Mouse (Mus musculus) stomach, embryonic 15.5 days (tissue): Measurements from ENCODE around the gene Gm8369. TPM values are rescaled to one million over a fixed set of nuclear protein-coding genes. Genes with fewer than 3 reads are reported as not detected.
"Not testable (repeated sequence)": the region's sequence is repeated elsewhere in the genome, so short reads cannot be mapped to it uniquely, and the experiment has no call there.

Experiments used
- ATAC-seq: fragments of 200-750 bp; cut with Nextera tagmentation; 2 replicates; pipeline ENCODE4 v1.8.0; 2017; ENCODE audit warnings: low read depth, moderate number of reproducible peaks, moderate TSS enrichment; ENCODE audit not compliant: insufficient read depth, low FRiP score
- H3K27ac ChIP-seq: fragments of 300-500 bp; sonication (generic); 2 replicates; pipeline ENCODE4 v1.5.1; 2015; ENCODE audit warnings: mild to moderate bottlenecking, inconsistent platforms
- H3K27me3 ChIP-seq: fragments of 300-500 bp; sonication (generic); replicated peaks from 2 replicates; pipeline ENCODE4 v1.6.1; 2015; ENCODE audit warnings: inconsistent platforms
- H3K36me3 ChIP-seq: fragments of 300-500 bp; sonication (generic); 2 replicates; pipeline ENCODE4 v1.6.1; 2015; ENCODE audit warnings: inconsistent platforms
- H3K4me1 ChIP-seq: fragments of 300-500 bp; sonication (generic); 2 replicates; pipeline ENCODE4 v1.6.1; 2015; ENCODE audit warnings: inconsistent platforms
- H3K4me2 ChIP-seq: fragments of 300-500 bp; sonication (generic); 2 replicates; pipeline ENCODE4 v1.6.1; 2015; ENCODE audit warnings: mild to moderate bottlenecking, inconsistent platforms
- H3K4me3 ChIP-seq: fragments of 300-500 bp; sonication (generic); replicated peaks from 2 replicates; pipeline ENCODE4 v1.5.1; 2015; ENCODE audit warnings: inconsistent platforms
- H3K9ac ChIP-seq: fragments of 300-500 bp; sonication (generic); 2 replicates; pipeline ENCODE4 v1.6.1; 2015; ENCODE audit warnings: inconsistent platforms
- H3K9me3 ChIP-seq: fragments of 300-500 bp; sonication (generic); 2 replicates; pipeline ENCODE4 v1.6.1; 2016; ENCODE audit warnings: inconsistent platforms
- WGBS: fragments of 180-500 bp; shearing (Covaris S2); methylation state at CpG from one replicate; pipeline ENCODE4 v1.1.7; 2015; 5-methylcytosine and 5-hydroxymethylcytosine counted together
- polyA plus RNA-seq: library from polyadenylated mRNA; unstranded; fragments of >200 nt; fragmentation: Nextera tagmentation; extraction: Ambion mirVana; gene quantifications from 2 replicates; pipeline ENCODE4 v1.2.1, GENCODE M21; 2015

The Gm8369 gene
- polyA plus RNA-seq, 1 experiment from 2014 or later: not detected

GRCm38 (mm10) chr19:11485266-11485665, 472 bp upstream of the Gm8369 start:
- 71% methylated on average over 3 of the region's 3 CpGs for WGBS
- Histone ChIP-seq H3K4me2 (no peak overlapping the region), H3K27me3 (no peaks in the 10 kb centered on the region), H3K4me3 (no peak overlapping the region), H3K27ac (no peak overlapping the region), H3K4me1 (no peaks in the 10 kb centered on the region), H3K9me3 (no peaks in the 10 kb centered on the region), H3K9ac (no peak overlapping the region), H3K36me3 (no peaks in the 10 kb centered on the region)
- no peak for ATAC-seq

- no peak for ATAC-seq
- WGBS: 84% methylated on average over 1 of the region's 1 CpGs
- H3K27ac ChIP-seq: no peak overlapping the region
- H3K27me3 ChIP-seq: no peaks in the 10 kb centered on the region
- no peak overlapping the region for H3K9ac ChIP-seq
- H3K4me1 ChIP-seq: no peaks in the 10 kb centered on the region
- H3K9me3 ChIP-seq: no peaks in the 10 kb centered on the region
- H3K4me3 ChIP-seq: no peak overlapping the region
- no peak overlapping the region for H3K4me2 ChIP-seq
- H3K36me3 ChIP-seq: no peaks in the 10 kb centered on the region
Observed at GRCm38 (mm10) chr19:11486599-11486998, 861 bp downstream of the Gm8369 start.

GRCm38 (mm10) chr19:11491406-11492189, 5.9 kb downstream of the Gm8369 start:
- ATAC-seq: no peak
- H3K4me2 ChIP-seq: no peak overlapping the region

GRCm38 (mm10) chr19:11492671-11493070, 6.9 kb downstream of the Gm8369 start:
- no peak for ATAC-seq
- 91% methylated on average over 1 of the region's 1 CpGs for WGBS
- H3K36me3 ChIP-seq: no peaks in the 10 kb centered on the region
- H3K4me3 ChIP-seq: no peak overlapping the region
- H3K27ac ChIP-seq: no peak overlapping the region
- H3K27me3 ChIP-seq: no peaks in the 10 kb centered on the region
- H3K9ac ChIP-seq: no peak overlapping the region
- no peaks in the 10 kb centered on the region for H3K4me1 ChIP-seq
- H3K9me3 ChIP-seq: no peaks in the 10 kb centered on the region
- H3K4me2 ChIP-seq: no peak overlapping the region

More at GRCm38 (mm10) chr19:11491406-11492189, 5.9 kb downstream of the Gm8369 start:
- Histone ChIP-seq H3K36me3 (no peaks in the 10 kb centered on the region), H3K27ac (no peak overlapping the region), H3K27me3 (no peaks in the 10 kb centered on the region), H3K4me1 (no peaks in the 10 kb centered on the region), H3K9ac (no peak overlapping the region), H3K9me3 (no peaks in the 10 kb centered on the region), H3K4me3 (no peak overlapping the region)
- WGBS: 64% methylated on average over 4 of the region's 4 CpGs

- H3K4me1 ChIP-seq: no peaks in the 10 kb centered on the region
- H3K36me3 ChIP-seq: no peaks in the 10 kb centered on the region
- no peak overlapping the region for H3K4me2 ChIP-seq
- WGBS: 56% methylated on average over 3 of the region's 3 CpGs
- no peak for ATAC-seq
- no peak overlapping the region for H3K4me3 ChIP-seq
- no peaks in the 10 kb centered on the region for H3K27me3 ChIP-seq
- no peak overlapping the region for H3K27ac ChIP-seq
- no peak overlapping the region for H3K9ac ChIP-seq
- no peaks in the 10 kb centered on the region for H3K9me3 ChIP-seq
Observed at GRCm38 (mm10) chr19:11494519-11494918, 8.8 kb downstream of the Gm8369 start.

- ATAC-seq: no peak
- H3K4me3 ChIP-seq: no peak overlapping the region
- no peak overlapping the region for H3K4me2 ChIP-seq
- H3K36me3 ChIP-seq: no peaks in the 10 kb centered on the region
- H3K27me3 ChIP-seq: no peaks in the 10 kb centered on the region
- WGBS: 76% methylated on average over 6 of the region's 6 CpGs
- no peaks in the 10 kb centered on the region for H3K9me3 ChIP-seq
- no peaks in the 10 kb centered on the region for H3K4me1 ChIP-seq
- H3K27ac ChIP-seq: no peak overlapping the region
- H3K9ac ChIP-seq: no peak overlapping the region
Observed at GRCm38 (mm10) chr19:11496361-11496760, 10.6 kb downstream of the Gm8369 start.

GRCm38 (mm10) chr19:11497300-11497699, 11.6 kb downstream of the Gm8369 start:
- not testable (repeated sequence) for H3K27me3 ChIP-seq, H3K4me3 ChIP-seq, H3K4me2 ChIP-seq, H3K4me1 ChIP-seq, H3K9me3 ChIP-seq, H3K27ac ChIP-seq, H3K36me3 ChIP-seq, H3K9ac ChIP-seq, ATAC-seq
- 83% methylated on average over 1 of the region's 1 CpGs for WGBS

- Histone ChIP-seq H3K4me3 (no peak overlapping the region), H3K4me2 (no peak overlapping the region), H3K27ac (no peak overlapping the region), H3K4me1 (no peaks in the 10 kb centered on the region), H3K27me3 (no peaks in the 10 kb centered on the region), H3K36me3 (no peaks in the 10 kb centered on the region), H3K9me3 (no peaks in the 10 kb centered on the region), H3K9ac (no peak overlapping the region)
- ATAC-seq: no peak
- WGBS: 76% methylated on average over 1 of the region's 1 CpGs
Observed at GRCm38 (mm10) chr19:11500796-11501195, 15.1 kb downstream of the Gm8369 start.

GRCm38 (mm10) chr19:11501326-11501725, 15.6 kb downstream of the Gm8369 start:
- whole genome bisulfite sequencing: 80% methylated on average over 4 of the region's 4 CpGs
- no peak overlapping the region for H3K9ac ChIP-seq

GRCm38 (mm10) chr19:11504857-11505256, 19.1 kb downstream of the Gm8369 start:
- no peak overlapping the region for H3K27ac ChIP-seq
- no peak for ATAC-seq
- H3K4me2 ChIP-seq: no peak overlapping the region
- no peaks in the 10 kb centered on the region for H3K9me3 ChIP-seq
- H3K4me1 ChIP-seq: no peaks in the 10 kb centered on the region
- no peaks in the 10 kb centered on the region for H3K36me3 ChIP-seq
- 71% methylated on average over 1 of the region's 1 CpGs for WGBS
- H3K4me3 ChIP-seq: no peak overlapping the region
- H3K9ac ChIP-seq: no peak overlapping the region
- H3K27me3 ChIP-seq: no peaks in the 10 kb centered on the region

More at GRCm38 (mm10) chr19:11501326-11501725, 15.6 kb downstream of the Gm8369 start:
- no peak for ATAC-seq
- H3K4me1 ChIP-seq: no peaks in the 10 kb centered on the region
- no peaks in the 10 kb centered on the region for H3K9me3 ChIP-seq
- H3K36me3 ChIP-seq: no peaks in the 10 kb centered on the region
- no peak overlapping the region for H3K27ac ChIP-seq
- no peak overlapping the region for H3K4me2 ChIP-seq
- H3K4me3 ChIP-seq: no peak overlapping the region
- no peaks in the 10 kb centered on the region for H3K27me3 ChIP-seq

- ATAC-seq: no peak
- H3K9me3 ChIP-seq: no peaks in the 10 kb centered on the region
- H3K9ac ChIP-seq: no peak overlapping the region
- no peak overlapping the region for H3K4me3 ChIP-seq
- no peak overlapping the region for H3K4me2 ChIP-seq
- H3K27me3 ChIP-seq: no peaks in the 10 kb centered on the region
- no peaks in the 10 kb centered on the region for H3K36me3 ChIP-seq
- no peak overlapping the region for H3K27ac ChIP-seq
- H3K4me1 ChIP-seq: no peaks in the 10 kb centered on the region
- 55% methylated on average over 1 of the region's 1 CpGs for WGBS
Observed at GRCm38 (mm10) chr19:11513458-11513857, 27.7 kb downstream of the Gm8369 start.

- Histone ChIP-seq H3K4me2 (no peak within 1 kb of the TSS), H3K4me3 (no peak within 1 kb of the TSS), H3K9me3 (no peaks in the 10 kb centered on the region), H3K27me3 (no peaks in the 10 kb centered on the region), H3K36me3 (no peaks in the 10 kb centered on the region), H3K27ac (no peak within 1 kb of the TSS), H3K4me1 (no peaks in the 10 kb centered on the region), H3K9ac (no peak within 1 kb of the TSS)
- ATAC-seq: no peak
Observed at GRCm38 (mm10) chr19:11516246-11516645, 30.5 kb downstream of the Gm8369 start, which contains the start of gene Ms4a6b. TSS of gene Ms4a6b (plus strand) at chr19:11516512.
